Mouse (Mus musculus) myocyte (in vitro differentiated cells): ENCODE measurements around the gene AF067061. TPM values are rescaled to one million over a fixed set of nuclear protein-coding genes. Genes with fewer than 3 reads are reported as not detected.
"Not testable (repeated sequence)": the region's sequence is repeated elsewhere in the genome, so short reads cannot be mapped to it uniquely, and the experiment has no call there.

Source experiments
- H3K27me3 ChIP-seq: one replicate; pipeline ENCODE4 v1.6.1; 2011; ENCODE audit not compliant: control insufficient read depth, insufficient read depth, insufficient read length
- H3K36me3 ChIP-seq: one replicate; pipeline ENCODE4 v1.6.1; 2011; ENCODE audit not compliant: control insufficient read depth, insufficient read depth
- H3K4me2 ChIP-seq: one replicate; pipeline ENCODE4 v1.6.1; 2011; ENCODE audit warnings: low read depth, control low read depth
- H3K4me3 ChIP-seq: one replicate; pipeline ENCODE4 v1.5.1; 2011; ENCODE audit warnings: mild to moderate bottlenecking, control low read depth, moderate library complexity
- H3K79me2 ChIP-seq: one replicate; pipeline ENCODE4 v1.6.1; 2011; ENCODE audit not compliant: control insufficient read depth, insufficient read depth
- H3ac ChIP-seq: one replicate; pipeline ENCODE4 v1.6.1; 2011; ENCODE audit not compliant: control insufficient read depth, insufficient read length
- polyA plus RNA-seq: library from polyadenylated mRNA; unstranded; fragments of >200 nt; fragmentation: generic; extraction: Trizol; gene quantifications from one replicate; pipeline ENCODE4 v1.2.1, GENCODE M21; 2012; ENCODE audit warnings: missing spikeins

AF067061 gene
- polyA plus RNA-seq, result not detected

GRCm38 (mm10) chr13:120262870-120263269 lies at the start of gene AF067061:
TSS of gene AF067061 (plus strand) at chr13:120263114.
- not testable (repeated sequence) for H3K36me3 ChIP-seq, H3K27me3 ChIP-seq, H3K4me3 ChIP-seq, H3ac ChIP-seq, H3K4me2 ChIP-seq, H3K79me2 ChIP-seq

DNA sequence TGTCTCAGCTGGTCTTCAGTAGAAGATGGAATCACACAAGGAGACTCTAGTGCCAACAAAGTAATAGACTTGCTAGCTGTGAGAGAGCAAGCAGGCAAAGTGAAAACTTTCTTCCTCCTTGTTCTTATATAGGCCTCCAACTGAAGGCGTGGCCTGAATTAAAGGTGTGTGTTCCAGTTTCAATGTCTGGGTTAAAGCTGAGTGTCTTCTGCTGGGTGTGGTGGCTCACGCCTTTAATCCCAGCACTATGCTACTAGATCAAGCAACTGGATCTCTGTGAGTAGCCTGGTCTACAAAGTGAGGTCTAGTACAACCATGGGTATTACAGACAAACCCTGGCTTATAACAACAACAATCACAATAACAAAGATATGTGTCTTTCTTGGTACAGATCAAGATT lies 47.1 kb upstream of the AF067061 start, which contains the start of gene Gm21762:
Gene Gm21762 (minus strand): TSS at position 101 of the 400 bp plus-strand sequence.
- not testable (repeated sequence) for H3K4me2 ChIP-seq, H3K79me2 ChIP-seq, H3K4me3 ChIP-seq, H3ac ChIP-seq, H3K27me3 ChIP-seq, H3K36me3 ChIP-seq

DNA sequence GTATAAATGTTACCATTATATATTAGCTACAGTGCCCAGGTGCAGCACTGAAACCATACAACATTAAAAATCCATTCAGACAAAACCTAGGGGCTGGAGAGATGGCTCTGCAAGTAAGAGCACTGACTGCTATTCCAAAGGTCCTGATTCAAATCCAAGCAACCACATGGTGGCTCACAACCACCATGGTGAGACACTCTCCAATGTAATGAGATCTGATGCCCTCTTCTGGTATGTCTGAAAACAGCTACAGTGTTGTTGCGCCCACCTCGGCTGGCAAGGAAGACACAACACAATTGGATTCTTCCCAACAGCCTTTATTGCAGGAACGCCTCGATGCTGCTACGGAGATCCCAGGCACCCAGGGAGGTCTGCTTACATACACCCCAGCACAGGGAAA lies 42.0 kb upstream of the AF067061 start:
- not testable (repeated sequence) for H3K4me2 ChIP-seq, H3K4me3 ChIP-seq, H3K36me3 ChIP-seq, H3ac ChIP-seq, H3K27me3 ChIP-seq, H3K79me2 ChIP-seq

GRCm38 (mm10) chr13:120223012-120223659 lies 39.8 kb upstream of the AF067061 start:
- not testable (repeated sequence) for H3ac ChIP-seq, H3K36me3 ChIP-seq, H3K27me3 ChIP-seq, H3K79me2 ChIP-seq, H3K4me3 ChIP-seq, H3K4me2 ChIP-seq

- not testable (repeated sequence) for H3K4me2 ChIP-seq, H3K79me2 ChIP-seq, H3K27me3 ChIP-seq, H3K36me3 ChIP-seq, H3K4me3 ChIP-seq, H3ac ChIP-seq
Measured at GRCm38 (mm10) chr13:120231798-120232197, 31.1 kb upstream of the AF067061 start.

DNA sequence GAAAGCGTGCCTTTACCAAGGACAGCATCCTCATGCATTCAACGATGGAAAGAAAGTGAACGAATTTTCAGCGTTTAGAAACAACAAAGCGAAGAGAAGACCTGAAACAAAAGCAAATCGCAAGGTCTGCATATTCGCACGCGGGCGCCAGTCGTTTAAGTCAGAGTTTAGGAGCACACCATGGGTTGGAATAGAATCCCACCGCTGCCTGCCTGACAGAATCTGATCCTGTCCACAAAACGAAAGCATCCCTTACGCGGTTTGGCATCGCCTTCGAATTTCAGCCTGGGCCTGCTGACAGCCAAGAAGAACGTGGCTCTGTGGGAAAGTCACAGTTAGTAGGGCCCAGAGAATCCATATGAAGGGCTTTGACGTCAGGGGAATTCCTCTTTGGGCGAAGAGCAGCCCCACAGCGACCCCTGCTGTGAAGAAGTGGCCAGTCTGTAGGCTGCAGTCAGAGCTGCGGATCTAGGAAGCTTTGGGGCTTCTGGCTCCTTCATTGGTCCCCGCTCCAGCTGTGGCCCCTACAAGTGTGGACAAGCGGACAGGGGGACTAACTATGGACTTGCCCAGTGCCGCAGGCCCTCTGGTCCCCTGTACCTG lies 30.4 kb upstream of the AF067061 start:
- H3K4me3 ChIP-seq, H3K4me2 ChIP-seq, H3K36me3 ChIP-seq, H3K27me3 ChIP-seq, H3ac ChIP-seq, H3K79me2 ChIP-seq: not testable (repeated sequence)

GRCm38 (mm10) chr13:120238811-120239210 lies 24.1 kb upstream of the AF067061 start, which contains the start of gene Gm21731:
TSS of gene Gm21731 (plus strand) at chr13:120239111.
- H3K27me3 ChIP-seq, H3K79me2 ChIP-seq, H3ac ChIP-seq, H3K4me3 ChIP-seq, H3K36me3 ChIP-seq, H3K4me2 ChIP-seq: not testable (repeated sequence)

DNA sequence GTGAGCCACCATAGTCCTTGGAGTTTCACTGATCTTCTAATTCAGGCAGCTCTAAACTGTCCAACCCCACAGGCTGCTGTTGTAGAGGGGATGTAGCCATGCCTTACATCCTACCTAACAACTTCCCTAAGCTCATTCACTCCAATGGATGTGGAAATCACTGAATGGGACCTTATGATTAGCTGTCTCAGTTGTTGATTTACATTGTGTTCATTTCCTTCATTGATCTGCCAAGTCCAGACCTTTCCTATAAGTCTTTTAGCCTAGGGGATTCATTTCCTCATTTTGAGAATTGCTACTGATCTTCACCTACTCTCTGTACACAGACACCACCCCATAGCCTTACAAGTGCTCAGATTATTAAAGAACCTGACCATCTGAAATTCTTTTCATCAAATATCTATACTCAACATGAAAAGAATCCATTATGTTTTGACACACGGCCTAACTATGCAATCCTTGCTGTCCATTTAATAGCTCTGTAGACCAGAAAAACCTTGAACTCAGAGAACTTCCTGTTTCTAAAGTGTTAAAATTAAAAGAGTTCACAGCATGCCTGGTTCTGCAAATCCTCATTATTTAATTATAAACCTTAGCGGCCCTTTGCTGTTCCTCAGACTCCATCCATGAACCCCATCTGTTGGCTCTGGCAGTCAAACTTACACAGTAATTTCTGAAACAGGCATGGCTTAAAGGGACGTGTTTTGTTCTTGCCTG lies 11.5 kb upstream of the AF067061 start:
- H3K4me3 ChIP-seq, H3K27me3 ChIP-seq, H3K79me2 ChIP-seq, H3K36me3 ChIP-seq, H3K4me2 ChIP-seq, H3ac ChIP-seq: not testable (repeated sequence)

- H3K4me3 ChIP-seq, H3K79me2 ChIP-seq, H3K27me3 ChIP-seq, H3ac ChIP-seq, H3K36me3 ChIP-seq, H3K4me2 ChIP-seq: not testable (repeated sequence)
Measured at GRCm38 (mm10) chr13:120258817-120259658, 3.9 kb upstream of the AF067061 start.

GRCm38 (mm10) chr13:120259718-120260117 lies 3.2 kb upstream of the AF067061 start:
- not testable (repeated sequence) for H3K79me2 ChIP-seq, H3K4me2 ChIP-seq, H3K36me3 ChIP-seq, H3K4me3 ChIP-seq, H3K27me3 ChIP-seq, H3ac ChIP-seq

DNA sequence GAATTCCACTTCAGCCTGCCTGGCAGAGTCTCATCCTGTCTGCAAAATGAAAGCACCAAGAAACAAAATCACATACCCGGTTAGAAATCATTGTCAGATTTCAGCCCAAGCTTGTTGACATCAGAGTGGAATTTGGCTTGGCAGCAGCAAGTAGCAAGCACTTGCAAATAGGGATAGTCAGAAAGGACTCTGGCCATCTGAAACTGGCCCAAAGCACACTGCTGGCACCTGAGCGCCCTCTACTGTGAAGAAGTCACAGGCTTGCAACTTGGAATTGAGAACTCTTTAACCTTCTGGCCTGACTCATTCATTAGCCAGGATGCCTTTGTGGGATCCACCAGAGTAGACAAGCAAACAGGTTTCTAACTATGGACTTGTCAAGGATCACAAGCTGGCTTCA lies 14.9 kb downstream of the AF067061 start:
- not testable (repeated sequence) for H3K4me2 ChIP-seq, H3K79me2 ChIP-seq, H3ac ChIP-seq, H3K36me3 ChIP-seq, H3K27me3 ChIP-seq, H3K4me3 ChIP-seq
